Mouse (Mus musculus) heart, adult 2 months (tissue): ENCODE results near the gene Vwa5b2. TPM values are rescaled to one million over a fixed set of nuclear protein-coding genes. Genes with fewer than 3 reads are reported as not detected.

Experiments
- DNase-seq, 2 experiments: peaks; one replicate each; pipeline ENCODE4 v3.0.0; 2021
- H3K27ac ChIP-seq: fragments of 200-600 bp; 2 replicates; pipeline ENCODE4 v1.8.1; 2022
- H3K27me3 ChIP-seq: fragments of 200-500 bp; 2 replicates; pipeline ENCODE4 v1.6.1; 2012; ENCODE audit warnings: mild to moderate bottlenecking, low read length, inconsistent platforms, mixed read lengths; ENCODE audit not compliant: control insufficient read depth, insufficient read depth
- H3K36me3 ChIP-seq: fragments of 200-500 bp; 2 replicates; pipeline ENCODE4 v1.6.1; 2012; ENCODE audit warnings: low read length, inconsistent platforms; ENCODE audit not compliant: control insufficient read depth, insufficient read depth
- H3K4me1 ChIP-seq: fragments of 200-500 bp; 2 replicates; pipeline ENCODE4 v1.6.1; 2011; ENCODE audit warnings: low read length; ENCODE audit not compliant: control insufficient read depth, insufficient read depth
- H3K4me3 ChIP-seq: fragments of 200-600 bp; 2 replicates; pipeline ENCODE4 v1.8.1; 2022
- H3K79me2 ChIP-seq: fragments of 200-500 bp; replicated peaks from 2 replicates; pipeline ENCODE4 v1.6.1; 2012; ENCODE audit warnings: mild to moderate bottlenecking, inconsistent platforms, low read length, moderate library complexity, mixed read lengths; ENCODE audit not compliant: control insufficient read depth, insufficient read depth
- H3K9ac ChIP-seq: fragments of 200-500 bp; 2 replicates; pipeline ENCODE4 v1.6.1; 2012; ENCODE audit warnings: low read depth, mild to moderate bottlenecking, control low read depth, inconsistent platforms, low read length, mixed read lengths
- CTCF ChIP-seq: fragments of 200-600 bp; IDR thresholded peaks from 2 replicates; pipeline ENCODE4 v1.8.1; 2022; ENCODE audit warnings: antibody characterized with exemption, mild to moderate bottlenecking, moderate library complexity
- EP300 ChIP-seq: fragments of 200-500 bp; IDR thresholded peaks from 2 replicates; pipeline ENCODE4 v1.6.1; 2011; ENCODE audit warnings: low read depth, low read length, control low read depth; ENCODE audit not compliant: insufficient read depth
- POLR2A ChIP-seq: fragments of 200-500 bp; IDR thresholded peaks from 2 replicates; pipeline ENCODE4 v1.6.1; 2011; ENCODE audit warnings: mild to moderate bottlenecking, low read depth, low read length, control low read depth; ENCODE audit not compliant: insufficient read depth
- WGBS: fragments of 180-500 bp; shearing (Covaris S2); methylation state at CpG from one replicate; pipeline ENCODE4 v1.1.7; 2018; 5-methylcytosine and 5-hydroxymethylcytosine counted together
- intact Hi-C: fragments of 180-260 bp; cut with DNase I; formaldehyde crosslinking; loops from one replicate; pipeline ENCODE4 v1.15.1; 2025
- polyA plus RNA-seq: library from polyadenylated mRNA; depleted of rRNA; stranded (reverse); fragments of >200 nt; gene quantifications from 2 replicates; pipeline ENCODE4 v1.2.3, GENCODE M21; 2012
- total RNA-seq, 2 experiments: library from RNA; stranded (reverse); gene quantifications; 2 replicates each; pipeline ENCODE4 v1.2.3; 2021

Gene Vwa5b2
- total and polyA plus RNA-seq, 3 experiments, result 0.06 to 0.18 TPM; not detected in 1

- WGBS, result 60% methylated on average over 1 of the region's 1 CpGs
- intact Hi-C loops, result no loop called here
- Histone ChIP-seq H3K79me2 (no peaks in the 10 kb centered on the region), H3K4me3 (no peak overlapping the region), H3K36me3 (no peaks in the 10 kb centered on the region), H3K4me1 (no peaks in the 10 kb centered on the region), H3K9ac (no peak overlapping the region), H3K27me3 (no peaks in the 10 kb centered on the region), H3K27ac (no peak overlapping the region)
- no peak for TF ChIP-seq CTCF
- no peak for TF ChIP-seq POLR2A
- no peak for TF ChIP-seq EP300
- DNase-seq, result no peak
These were observed 24.2 kb upstream of the Vwa5b2 start for GRCm38 (mm10) chr16:20565075-20565474.

DNA sequence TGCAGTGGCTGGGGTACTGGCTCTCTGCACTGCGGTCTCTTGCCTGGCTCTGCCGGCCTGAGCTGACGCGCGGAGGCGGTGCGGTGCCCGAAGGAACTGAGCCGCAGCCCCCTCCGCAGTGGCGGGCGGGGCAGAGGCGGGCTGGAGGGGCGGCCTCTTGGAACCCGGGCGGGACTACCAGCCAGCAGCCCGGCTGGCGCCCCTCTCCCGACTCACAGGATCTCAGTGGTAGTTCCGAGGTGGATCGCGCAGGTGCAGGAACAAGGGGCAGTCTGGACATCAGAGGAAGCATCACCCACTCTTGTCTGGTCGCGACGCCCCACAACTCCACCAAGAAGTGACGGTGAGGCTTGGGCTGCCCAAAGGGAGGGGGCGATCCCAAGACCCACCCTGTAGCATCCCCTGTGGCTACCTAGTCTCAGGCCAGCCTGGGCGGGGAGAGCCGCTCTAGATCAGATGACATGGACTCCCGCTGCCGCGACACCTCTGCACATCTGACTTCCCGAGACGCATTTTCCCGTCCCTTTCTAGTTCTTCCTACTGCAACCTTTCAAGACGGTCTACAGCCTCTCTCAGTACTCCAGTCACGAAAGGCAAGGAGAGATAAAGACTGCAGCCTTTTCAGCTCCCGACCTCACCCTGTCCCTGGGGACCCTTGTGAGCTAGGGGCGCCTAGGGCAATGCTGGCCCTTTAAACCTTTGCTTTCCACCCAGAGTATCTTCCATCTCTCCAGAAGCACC lies 838 bp downstream of the Vwa5b2 start:
- peak in 1 of 2 experiments; percentile 34 for DNase-seq
- Histone ChIP-seq H3K79me2 (no peaks in the 10 kb centered on the region), H3K27me3 (peaks cover 22% of the 10 kb centered on the region), H3K36me3 (no peaks in the 10 kb centered on the region), H3K4me1 (no peaks in the 10 kb centered on the region), H3K9ac (no peak overlapping the region), H3K27ac (no peak overlapping the region), H3K4me3 (peak overlapping the region; percentile 28)
- WGBS, result 1% methylated on average over 36 of the region's 39 CpGs
- intact Hi-C loops, result no loop called here
- TF ChIP-seq POLR2A, result no peak
- TF ChIP-seq EP300, result no peak
- no peak for TF ChIP-seq CTCF

DNA sequence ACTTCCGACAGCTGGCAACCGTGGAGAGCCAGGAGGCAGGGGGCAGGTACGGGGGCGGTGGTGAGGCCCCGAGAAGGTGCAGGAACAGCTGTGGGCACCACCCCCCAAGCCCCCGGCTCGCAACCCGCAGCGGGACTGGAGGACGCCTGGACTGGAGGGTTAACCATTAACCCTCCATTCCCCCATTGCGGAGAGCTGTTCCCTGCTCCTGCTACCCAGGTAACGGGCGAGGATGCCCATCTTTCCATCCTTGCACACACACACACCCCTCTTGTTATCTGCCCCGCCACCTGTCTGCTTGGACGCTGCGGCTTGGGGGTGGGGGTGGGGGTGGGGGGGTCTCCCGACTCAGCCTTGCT lies 1.4 kb downstream of the Vwa5b2 start:
- H3K36me3 ChIP-seq, result no peaks in the 10 kb centered on the region
- H3K27ac ChIP-seq, result no peak overlapping the region
- peaks cover 22% of the 10 kb centered on the region for H3K27me3 ChIP-seq
- no peak overlapping the region for H3K4me3 ChIP-seq
- no peak for TF ChIP-seq POLR2A
- no peak for TF ChIP-seq EP300
- TF ChIP-seq CTCF, result no peak
- no peaks in the 10 kb centered on the region for H3K4me1 ChIP-seq
- 3% methylated on average over 17 of the region's 17 CpGs for WGBS
- no peak overlapping the region for H3K9ac ChIP-seq
- intact Hi-C loops, result no loop called here
- H3K79me2 ChIP-seq, result no peaks in the 10 kb centered on the region
- DNase-seq, result no peak

- no peak for DNase-seq
- Histone ChIP-seq H3K4me1 (no peaks in the 10 kb centered on the region), H3K9ac (no peak overlapping the region), H3K4me3 (no peak overlapping the region), H3K27me3 (peaks cover 22% of the 10 kb centered on the region), H3K79me2 (no peaks in the 10 kb centered on the region), H3K36me3 (no peaks in the 10 kb centered on the region), H3K27ac (no peak overlapping the region)
- 5% methylated on average over 48 of the region's 48 CpGs for WGBS
- TF ChIP-seq CTCF (no peak), POLR2A (no peak)
- intact Hi-C loops, result no loop called here
These were observed 1.9 kb downstream of the Vwa5b2 start for GRCm38 (mm10) chr16:20591076-20591705.

DNA sequence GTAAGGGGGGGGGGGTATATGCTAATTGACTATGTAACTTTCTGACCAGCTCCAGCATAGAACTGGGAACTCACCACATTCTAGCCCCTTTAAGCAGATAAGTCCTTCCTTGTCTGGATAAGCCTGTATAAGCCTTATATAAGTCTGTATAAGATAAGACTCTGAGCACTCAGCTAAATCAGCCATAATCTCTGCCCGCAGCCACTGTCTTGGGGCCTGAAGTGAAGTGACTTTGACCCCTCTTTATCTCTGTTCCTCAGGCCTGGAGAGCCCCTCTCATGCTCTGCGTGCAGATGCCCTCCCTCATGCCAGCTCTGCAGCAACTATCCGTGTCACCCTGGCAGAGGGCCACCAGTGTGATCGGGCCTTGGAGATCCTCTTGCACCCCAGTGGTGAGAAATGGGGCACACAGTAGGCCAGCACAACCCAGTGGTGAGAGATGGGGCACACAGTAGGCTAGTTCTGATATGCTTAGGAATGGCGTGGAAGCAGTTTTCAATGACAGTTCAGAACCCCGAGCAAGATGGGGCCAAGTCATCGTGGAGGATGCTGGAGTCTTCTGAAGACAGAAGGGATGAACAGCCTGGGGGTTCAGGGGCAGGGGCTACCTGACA lies 5.9 kb downstream of the Vwa5b2 start:
- H3K4me1 ChIP-seq, result no peaks in the 10 kb centered on the region
- TF ChIP-seq POLR2A, result no peak
- no peak for TF ChIP-seq CTCF
- no peak for TF ChIP-seq EP300
- WGBS, result 62% methylated on average over 7 of the region's 7 CpGs

GRCm38 (mm10) chr16:20595737-20596136 lies 6.5 kb downstream of the Vwa5b2 start:
- 78% methylated on average over 4 of the region's 4 CpGs for WGBS
- no peak overlapping the region for H3K27ac ChIP-seq
- no peak for TF ChIP-seq CTCF
- TF ChIP-seq POLR2A, result no peak
- TF ChIP-seq EP300, result no peak
- peaks cover 7% of the 10 kb centered on the region; the same call in 1 of the 2 replicates for H3K27me3 ChIP-seq
- no peak for DNase-seq
- H3K9ac ChIP-seq, result no peak overlapping the region
- intact Hi-C loops, result no loop called here
- H3K4me1 ChIP-seq, result no peaks in the 10 kb centered on the region
- H3K4me3 ChIP-seq, result no peak overlapping the region
- H3K36me3 ChIP-seq, result no peaks in the 10 kb centered on the region
- no peaks in the 10 kb centered on the region for H3K79me2 ChIP-seq

More for the DNA sequence above, 5.9 kb downstream of the Vwa5b2 start:
- no peak for DNase-seq
- no peak overlapping the region for H3K27ac ChIP-seq
- no peak overlapping the region for H3K9ac ChIP-seq
- H3K4me3 ChIP-seq, result no peak overlapping the region
- H3K27me3 ChIP-seq, result peaks cover 12% of the 10 kb centered on the region
- H3K36me3 ChIP-seq, result no peaks in the 10 kb centered on the region
- intact Hi-C loops, result no loop called here
- no peaks in the 10 kb centered on the region for H3K79me2 ChIP-seq
